Mouse (Mus musculus): Measurements from ENCODE around the gene 9030624G23Rik. TPM values are rescaled to one million over a fixed set of nuclear protein-coding genes. Genes with fewer than 3 reads are reported as not detected.
A peak's percentile ranks its signal among the peaks of the same experiment; 100 is the strongest.
"Not testable (repeated sequence)": the region's sequence is repeated elsewhere in the genome, so short reads cannot be mapped to it uniquely, and the experiment has no call there.

Gene 9030624G23Rik
- polyA plus RNA-seq (2015; fragmentation: Nextera tagmentation; extraction: Ambion mirVana): 2.7 and 3.1 TPM in 2 replicates

GRCm38 (mm10) chr12:24097108-24097520, at the start of gene 9030624G23Rik:
Gene 9030624G23Rik, minus strand, starts transcription at chr12:24097246.
- Histone ChIP-seq H3K9ac (0 out of 2 replicates have a peak within 1 kb of the TSS, but pooled peaks have one; percentile 35), H3K4me2 (peak within 1 kb of the TSS; percentile 49), H3K4me3 (peak within 1 kb of the TSS; percentile 45)
- H3K27me3 ChIP-seq; H3K9me3 ChIP-seq; H3K36me3 ChIP-seq; H3K27ac ChIP-seq (replicated peaks); H3K4me1 ChIP-seq (replicated peaks): not testable (repeated sequence)
- peak; percentile 63; the same call in 1 of the 2 replicates for ATAC-seq (ENCODE audit: low FRiP score, low read depth)
- under 1% methylated on average over 22 of the region's 39 CpGs for WGBS

- H3K4me2 ChIP-seq; H3K27ac ChIP-seq (replicated peaks); H3K36me3 ChIP-seq; H3K4me3 ChIP-seq; ATAC-seq (ENCODE audit: low FRiP score, low read depth); H3K9me3 ChIP-seq; H3K4me1 ChIP-seq (replicated peaks); H3K9ac ChIP-seq; H3K27me3 ChIP-seq: not testable (repeated sequence)
- WGBS: 93% methylated on average over 2 of the region's 5 CpGs
These were observed 13.9 kb downstream of the 9030624G23Rik start for GRCm38 (mm10) chr12:24083096-24083495.

Data from hindbrain, embryonic 15.5 days (tissue).